Mouse (Mus musculus) intestine, embryonic 16.5 days (tissue): ENCODE data around the gene Slc8b1. TPM values are rescaled to one million over a fixed set of nuclear protein-coding genes. Genes with fewer than 3 reads are reported as not detected.

Experiments
- ATAC-seq: fragments of 200-750 bp; cut with Nextera tagmentation; 2 replicates; pipeline ENCODE4 v1.8.0; 2017; ENCODE audit warnings: moderate TSS enrichment, moderate library complexity
- H3K27ac ChIP-seq: fragments of 300-500 bp; sonication (generic); 2 replicates; pipeline ENCODE4 v1.5.1; 2014; ENCODE audit warnings: mild to moderate bottlenecking, low read length
- H3K27me3 ChIP-seq: fragments of 300-500 bp; sonication (generic); replicated peaks from 2 replicates; pipeline ENCODE4 v1.6.1; 2014; ENCODE audit warnings: low read length, control low read depth, mixed read lengths; ENCODE audit not compliant: control insufficient read depth, insufficient read depth
- H3K36me3 ChIP-seq: fragments of 300-500 bp; sonication (generic); 2 replicates; pipeline ENCODE4 v1.6.1; 2014; ENCODE audit warnings: low read length, control low read depth; ENCODE audit not compliant: control insufficient read depth, insufficient read depth
- H3K4me1 ChIP-seq: fragments of 300-500 bp; sonication (generic); 2 replicates; pipeline ENCODE4 v1.6.1; 2014; ENCODE audit warnings: low read length, control low read depth, mixed read lengths; ENCODE audit not compliant: control insufficient read depth, insufficient read depth
- H3K4me2 ChIP-seq: fragments of 300-500 bp; sonication (generic); 2 replicates; pipeline ENCODE4 v1.6.1; 2014; ENCODE audit warnings: low read depth, low read length, control low read depth
- H3K4me3 ChIP-seq: fragments of 300-500 bp; sonication (generic); 2 replicates; pipeline ENCODE4 v1.5.1; 2014; ENCODE audit warnings: mild to moderate bottlenecking, low read length
- H3K9ac ChIP-seq: fragments of 300-500 bp; sonication (generic); 2 replicates; pipeline ENCODE4 v1.6.1; 2014; ENCODE audit warnings: low read depth, low read length
- H3K9me3 ChIP-seq: fragments of 300-500 bp; sonication (generic); 2 replicates; pipeline ENCODE4 v1.6.1; 2016; ENCODE audit warnings: low read length, control low read depth; ENCODE audit not compliant: control insufficient read depth
- WGBS: fragments of 180-500 bp; shearing (Covaris S2); extraction: QIAGEN DNeasy Blood & Tissue Kit; methylation state at CpG from one replicate; pipeline ENCODE4 v1.1.7; 2014; 5-methylcytosine and 5-hydroxymethylcytosine counted together
- polyA plus RNA-seq: library from polyadenylated mRNA; unstranded; fragments of >200 nt; fragmentation: Nextera tagmentation; extraction: Ambion mirVana; gene quantifications from 2 replicates; pipeline ENCODE4 v1.2.1, GENCODE M21; 2015

Slc8b1 gene
- polyA plus RNA-seq, 1 experiment from 2014 or later: 6.9 TPM

DNA sequence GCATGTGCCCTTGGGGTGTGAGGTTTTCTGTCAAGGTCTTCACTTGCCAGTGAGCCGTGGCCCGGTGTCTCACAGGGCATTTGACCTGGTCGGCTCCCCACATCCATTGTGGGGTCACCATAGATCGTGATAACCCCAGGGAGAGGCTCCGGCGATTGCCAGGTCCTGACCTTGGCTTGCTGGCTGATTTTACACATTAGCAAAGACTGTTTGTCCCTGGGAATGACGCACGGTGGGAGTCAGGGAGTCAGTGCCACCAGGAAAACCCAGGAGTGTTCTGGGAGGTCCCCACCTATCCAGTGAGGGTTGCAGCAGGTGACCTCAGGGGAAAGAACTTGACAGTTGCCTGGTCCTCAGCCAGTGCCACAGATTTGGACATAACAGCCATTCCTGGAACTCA lies 38.2 kb upstream of the Slc8b1 start, which contains the start of gene Sdsl:
Gene Sdsl (minus strand): TSS at position 41 of the 400 bp plus-strand sequence.
- no peaks in the 10 kb centered on the region; the same call in 1 of the 2 replicates for H3K27me3 ChIP-seq
- no peak within 1 kb of the TSS for H3K4me2 ChIP-seq
- no peak within 1 kb of the TSS for H3K9ac ChIP-seq
- no peak within 1 kb of the TSS for H3K27ac ChIP-seq
- H3K36me3 ChIP-seq: no peaks in the 10 kb centered on the region
- 73% methylated on average over 8 of the region's 8 CpGs for WGBS
- peaks cover 9% of the 10 kb centered on the region for H3K4me1 ChIP-seq
- no peaks in the 10 kb centered on the region for H3K9me3 ChIP-seq
- ATAC-seq: no peak
- no peak within 1 kb of the TSS for H3K4me3 ChIP-seq

DNA sequence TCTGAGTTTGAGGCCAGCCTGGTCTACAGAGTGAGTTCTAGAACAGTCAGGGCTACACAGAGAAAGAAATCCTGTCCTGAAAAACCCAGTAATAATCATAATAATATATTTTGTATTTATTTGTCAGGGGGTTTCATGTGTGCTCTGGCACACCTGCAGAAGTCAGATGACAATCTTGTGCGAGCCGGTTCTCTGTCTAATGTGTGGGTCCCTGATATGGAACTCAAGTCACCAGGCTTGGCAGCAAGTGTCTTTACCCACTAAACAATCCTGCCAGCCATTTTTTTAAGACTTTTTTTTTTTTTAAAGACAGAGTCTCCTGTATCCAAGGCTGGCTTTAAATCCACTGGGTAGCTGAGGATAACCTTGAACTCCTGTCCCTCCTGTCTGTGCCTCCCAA lies 37.6 kb upstream of the Slc8b1 start:
- no peak for ATAC-seq
- Histone ChIP-seq H3K9ac (no peak overlapping the region), H3K4me2 (no peak overlapping the region), H3K4me1 (peaks cover 9% of the 10 kb centered on the region), H3K36me3 (no peaks in the 10 kb centered on the region), H3K27ac (no peak overlapping the region), H3K9me3 (no peaks in the 10 kb centered on the region), H3K27me3 (no peaks in the 10 kb centered on the region; the same call in 1 of the 2 replicates), H3K4me3 (no peak overlapping the region)
- 92% methylated on average over 2 of the region's 2 CpGs for WGBS

DNA sequence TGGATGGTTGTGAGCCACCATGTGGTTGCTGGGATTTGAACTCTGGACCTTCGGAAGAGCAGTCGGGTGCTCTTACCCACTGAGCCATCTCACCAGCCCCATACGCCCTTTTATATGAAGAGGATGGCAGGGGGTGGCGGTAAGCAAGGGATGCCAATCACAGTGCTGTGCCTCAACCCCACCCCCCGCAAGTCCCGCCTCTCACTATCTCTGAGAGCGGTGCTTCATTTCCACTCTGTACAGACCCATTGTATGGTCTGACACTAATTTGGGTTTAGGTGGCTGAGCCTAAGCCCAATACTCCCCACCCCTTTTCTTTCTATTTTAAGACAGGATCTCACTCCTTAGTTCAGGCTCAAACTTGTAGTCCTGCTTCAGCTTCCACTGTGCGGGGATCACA lies 35.1 kb upstream of the Slc8b1 start:
- no peak for ATAC-seq
- 54% methylated on average over 8 of the region's 8 CpGs for WGBS
- H3K9ac ChIP-seq: no peak overlapping the region
- no peaks in the 10 kb centered on the region for H3K36me3 ChIP-seq
- H3K9me3 ChIP-seq: no peaks in the 10 kb centered on the region
- H3K27ac ChIP-seq: no peak overlapping the region
- H3K27me3 ChIP-seq: no peaks in the 10 kb centered on the region; the same call in 1 of the 2 replicates
- H3K4me3 ChIP-seq: no peak overlapping the region
- peaks cover 9% of the 10 kb centered on the region for H3K4me1 ChIP-seq
- H3K4me2 ChIP-seq: no peak overlapping the region

DNA sequence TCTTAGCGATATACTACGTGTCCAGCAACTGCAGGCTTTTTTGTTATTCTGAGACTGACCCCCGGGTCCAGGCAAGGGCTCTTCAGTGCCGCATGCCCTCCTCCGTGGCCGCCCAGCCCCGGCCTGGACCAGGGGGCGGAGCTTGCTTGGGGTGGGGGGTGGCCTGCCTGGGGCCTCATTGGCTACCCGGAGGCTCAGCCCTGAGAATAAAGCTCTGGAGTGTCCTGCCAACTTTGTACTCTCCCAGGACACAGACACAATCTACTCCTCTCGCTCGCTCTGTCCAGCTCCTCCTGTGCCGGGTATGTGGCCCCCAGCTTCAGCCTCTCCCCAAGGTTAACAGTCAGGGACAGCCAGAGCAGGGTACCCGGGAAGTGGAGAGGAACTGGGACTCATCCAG lies 34.7 kb upstream of the Slc8b1 start, which contains the start of gene Sds:
Gene Sds (plus strand): TSS at position 231 of the 400 bp plus-strand sequence.
- ATAC-seq: no peak
- H3K27me3 ChIP-seq: no peaks in the 10 kb centered on the region; the same call in 1 of the 2 replicates
- WGBS: 17% methylated on average over 13 of the region's 13 CpGs
- no peaks in the 10 kb centered on the region for H3K36me3 ChIP-seq
- no peaks in the 10 kb centered on the region for H3K9me3 ChIP-seq
- no peak within 1 kb of the TSS for H3K4me3 ChIP-seq
- no peak within 1 kb of the TSS for H3K4me2 ChIP-seq
- no peak within 1 kb of the TSS for H3K9ac ChIP-seq
- H3K4me1 ChIP-seq: peaks cover 7% of the 10 kb centered on the region
- H3K27ac ChIP-seq: no peak within 1 kb of the TSS

DNA sequence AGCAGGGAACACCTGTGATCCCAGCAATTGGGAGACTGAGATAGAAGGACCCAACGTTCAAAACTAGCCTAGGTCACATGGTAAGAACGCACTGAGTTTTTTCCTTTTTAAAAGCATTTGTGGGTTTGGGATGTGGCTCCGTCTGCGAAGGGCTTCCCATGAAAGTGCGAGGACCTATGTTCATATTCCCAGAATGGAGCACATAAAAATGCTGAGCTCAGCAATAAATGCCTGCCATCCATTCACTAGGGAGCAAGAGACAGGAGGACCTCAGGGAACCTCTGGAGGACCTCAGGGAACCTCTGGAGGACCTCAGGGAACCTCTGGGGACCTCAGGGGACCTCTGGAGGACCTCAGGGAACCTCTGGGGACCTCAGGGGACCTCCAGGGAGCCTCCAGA lies 33.0 kb upstream of the Slc8b1 start:
- 90% methylated on average over 5 of the region's 5 CpGs for WGBS
- no peak overlapping the region for H3K4me2 ChIP-seq
- no peaks in the 10 kb centered on the region; the same call in 1 of the 2 replicates for H3K27me3 ChIP-seq
- H3K9me3 ChIP-seq: no peaks in the 10 kb centered on the region
- no peak overlapping the region for H3K9ac ChIP-seq
- 0 out of 2 replicates have a peak, but pooled peaks cover 3% of the 10 kb centered on the region for H3K4me1 ChIP-seq
- no peaks in the 10 kb centered on the region for H3K36me3 ChIP-seq
- H3K27ac ChIP-seq: no peak overlapping the region
- no peak overlapping the region for H3K4me3 ChIP-seq
- ATAC-seq: no peak

DNA sequence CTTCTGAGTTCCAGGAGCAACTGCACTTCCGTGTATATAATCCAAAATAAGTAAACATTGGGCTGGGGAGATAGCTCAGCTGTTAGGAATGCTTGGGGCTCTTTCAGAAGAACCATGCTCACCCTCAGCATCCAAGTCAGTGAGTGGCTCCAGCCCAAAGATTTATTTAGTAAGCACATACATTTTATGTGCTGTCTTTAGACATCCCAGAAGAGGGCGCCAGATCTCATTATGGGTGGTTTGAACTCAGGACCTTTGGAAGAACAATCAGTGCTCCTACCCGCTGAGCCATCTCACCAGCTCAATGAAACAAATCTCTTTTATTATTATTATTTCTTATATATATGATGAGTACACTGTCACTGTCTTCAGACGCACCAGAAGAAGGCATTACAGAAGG lies 31.4 kb upstream of the Slc8b1 start:
- 0 out of 2 replicates have a peak, but pooled peaks cover 3% of the 10 kb centered on the region for H3K4me1 ChIP-seq
- no peak overlapping the region for H3K4me3 ChIP-seq
- no peak overlapping the region for H3K9ac ChIP-seq
- H3K9me3 ChIP-seq: no peaks in the 10 kb centered on the region
- no peak for ATAC-seq
- 65% methylated on average over 4 of the region's 4 CpGs for WGBS
- no peak overlapping the region for H3K27ac ChIP-seq
- no peaks in the 10 kb centered on the region; the same call in 1 of the 2 replicates for H3K27me3 ChIP-seq
- no peaks in the 10 kb centered on the region for H3K36me3 ChIP-seq
- H3K4me2 ChIP-seq: no peak overlapping the region

DNA sequence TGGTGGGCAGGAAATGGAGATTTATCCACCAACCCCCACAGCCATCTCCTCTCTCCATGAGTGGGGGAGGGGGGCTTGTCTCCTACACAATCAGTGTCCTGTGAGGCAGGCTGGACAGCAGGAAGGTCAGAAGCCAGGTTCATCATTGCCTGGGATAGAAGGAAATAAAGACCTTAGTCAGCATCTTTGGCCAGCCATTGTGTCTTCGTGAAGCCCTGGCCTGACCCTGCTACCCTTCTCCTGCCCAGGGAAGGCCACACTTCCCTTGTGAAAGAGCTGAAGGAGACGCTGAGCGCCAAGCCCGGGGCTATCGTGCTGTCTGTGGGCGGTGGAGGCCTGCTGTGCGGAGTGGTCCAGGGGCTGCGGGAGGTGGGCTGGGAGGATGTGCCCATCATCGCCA lies 29.8 kb upstream of the Slc8b1 start:
- Histone ChIP-seq H3K9ac (no peak overlapping the region), H3K4me2 (no peak overlapping the region), H3K27me3 (no peaks in the 10 kb centered on the region; the same call in 1 of the 2 replicates), H3K4me1 (0 out of 2 replicates have a peak, but pooled peaks cover 3% of the 10 kb centered on the region), H3K27ac (no peak overlapping the region), H3K4me3 (no peak overlapping the region), H3K36me3 (peaks cover 8% of the 10 kb centered on the region), H3K9me3 (no peaks in the 10 kb centered on the region)
- no peak for ATAC-seq
- 61% methylated on average over 9 of the region's 9 CpGs for WGBS

DNA sequence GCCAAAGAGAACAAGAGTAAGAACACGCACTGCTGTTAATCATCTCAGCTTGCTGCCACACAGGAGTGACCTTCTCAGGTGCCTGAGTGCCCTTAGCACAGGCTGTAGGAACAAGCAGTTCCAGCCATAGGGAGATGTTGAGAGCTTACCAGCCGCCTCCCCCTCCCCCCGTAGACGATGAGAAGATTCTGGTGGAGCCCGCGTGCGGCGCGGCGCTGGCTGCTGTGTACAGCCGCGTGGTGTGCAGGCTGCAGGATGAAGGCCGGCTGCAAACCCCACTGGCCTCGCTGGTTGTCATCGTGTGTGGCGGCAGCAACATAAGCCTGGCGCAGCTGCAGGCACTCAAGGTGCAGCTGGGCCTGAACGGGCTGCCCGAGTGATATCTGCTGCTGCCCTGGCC lies 27.6 kb upstream of the Slc8b1 start:
- no peaks in the 10 kb centered on the region for H3K27me3 ChIP-seq
- no peak for ATAC-seq
- H3K36me3 ChIP-seq: peaks cover 13% of the 10 kb centered on the region
- WGBS: 81% methylated on average over 19 of the region's 19 CpGs
- H3K9me3 ChIP-seq: no peaks in the 10 kb centered on the region
- no peak overlapping the region for H3K4me2 ChIP-seq
- no peak overlapping the region for H3K27ac ChIP-seq
- no peak overlapping the region for H3K9ac ChIP-seq
- no peak overlapping the region for H3K4me3 ChIP-seq
- H3K4me1 ChIP-seq: no peaks in the 10 kb centered on the region

DNA sequence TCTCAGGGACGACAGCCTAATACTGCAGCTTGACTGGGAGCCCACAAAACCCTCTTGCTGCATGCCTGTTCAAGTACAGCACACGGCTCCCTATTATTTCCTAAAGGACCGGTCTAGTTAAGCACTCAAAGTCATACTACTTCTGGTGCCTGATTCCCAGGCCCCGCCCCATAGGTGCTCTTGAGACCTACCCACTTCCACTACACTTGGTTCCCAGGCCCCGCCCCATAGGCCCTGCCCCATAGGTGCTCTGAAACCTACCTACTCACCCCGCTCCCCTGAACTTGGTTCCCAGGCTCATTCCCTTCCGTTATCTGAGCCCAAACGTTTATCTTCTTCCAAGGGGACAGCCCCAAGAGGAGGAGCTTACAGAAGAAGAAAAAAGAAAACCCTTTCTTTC lies 23.1 kb upstream of the Slc8b1 start:
- no peaks in the 10 kb centered on the region for H3K9me3 ChIP-seq
- peaks cover 13% of the 10 kb centered on the region for H3K36me3 ChIP-seq
- no peak overlapping the region for H3K27ac ChIP-seq
- H3K4me2 ChIP-seq: no peak overlapping the region
- H3K27me3 ChIP-seq: no peaks in the 10 kb centered on the region
- 79% methylated on average over 8 of the region's 8 CpGs for WGBS
- ATAC-seq: no peak
- no peak overlapping the region for H3K4me3 ChIP-seq
- H3K9ac ChIP-seq: no peak overlapping the region
- H3K4me1 ChIP-seq: no peaks in the 10 kb centered on the region

DNA sequence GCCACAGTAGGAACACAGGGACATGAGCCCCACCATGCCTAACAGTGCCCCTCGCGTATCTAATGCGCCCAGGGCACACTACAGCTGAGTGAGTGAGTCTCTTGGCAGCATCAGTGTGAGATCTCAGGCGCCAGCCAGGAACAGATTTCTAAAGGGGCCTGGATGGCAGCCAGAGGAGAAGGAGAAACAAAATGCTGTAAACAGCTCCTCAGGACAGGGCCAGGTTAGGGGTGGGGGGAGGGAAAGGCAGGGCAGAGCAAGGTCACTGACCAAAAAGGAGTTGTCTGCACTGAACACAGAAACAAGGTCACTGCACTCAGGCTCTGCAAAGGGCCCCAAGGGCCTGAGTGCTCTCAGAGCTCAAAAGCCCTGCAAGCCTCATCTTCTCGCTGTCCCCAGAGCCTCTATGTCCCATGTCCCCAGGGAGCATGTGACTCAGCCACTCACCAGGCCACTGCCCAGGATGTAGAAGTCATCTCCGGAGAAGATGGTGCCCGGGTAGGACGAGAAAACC lies 20.2 kb upstream of the Slc8b1 start:
- Histone ChIP-seq H3K4me1 (no peaks in the 10 kb centered on the region), H3K4me2 (no peak overlapping the region), H3K27ac (no peak overlapping the region), H3K4me3 (no peak overlapping the region), H3K27me3 (no peaks in the 10 kb centered on the region), H3K9ac (no peak overlapping the region), H3K36me3 (peaks cover 10% of the 10 kb centered on the region; the same call in 1 of the 2 replicates), H3K9me3 (no peaks in the 10 kb centered on the region)
- 73% methylated on average over 8 of the region's 8 CpGs for WGBS
- ATAC-seq: no peak
